Mouse (Mus musculus): ENCODE data around the gene Bace2.

- TF ChIP-seq E2F4 (IDR thresholded peaks at IDR 0.05; ENCODE audit: insufficient replicate concordance, low read depth, low read length) = no peak
- no peak for TF ChIP-seq CTCF (conservative IDR thresholded peaks at IDR 0.05 in 1 of 2, IDR thresholded peaks at IDR 0.05 in 1 of 2; ENCODE audit: low read depth in 2 of 2, low read length in 2 of 2)
- TF ChIP-seq EP300 (IDR thresholded peaks at IDR 0.05; ENCODE audit: low read length) = no peak
- no peak for TF ChIP-seq CHD2 (IDR thresholded peaks at IDR 0.05; ENCODE audit: low read length)
- TF ChIP-seq GABPA (IDR thresholded peaks at IDR 0.05; ENCODE audit: insufficient replicate concordance, low read depth, low read length) = no peak
- no peak for TF ChIP-seq POLR2A (IDR thresholded peaks at IDR 0.05; ENCODE audit: low read depth, low read length)
- no peak for TF ChIP-seq MAFK (IDR thresholded peaks at IDR 0.05; ENCODE audit: insufficient replicate concordance, low read length)
- no peak for TF ChIP-seq ETS1 (conservative IDR thresholded peaks at IDR 0.05; ENCODE audit: low read depth, low read length)
- TF ChIP-seq HCFC1 (IDR thresholded peaks at IDR 0.05; ENCODE audit: low read depth, low read length) = no peak
- no peak for TF ChIP-seq RAD21 (IDR thresholded peaks at IDR 0.05; ENCODE audit: low read depth, low read length)
Measured at GRCm38 (mm10) chr16:97437448-97438056, 81.0 kb downstream of the Bace2 start.

Measured in CH12.LX (cell line).